In genomic region chr12:8675361-8675760, GRCm38 (mm10) we compare ENCODE assay signal across 8 mouse cellular contexts. TPM values are rescaled to one million over a fixed set of nuclear protein-coding genes. Genes with fewer than 3 reads are reported as not detected.
A peak's percentile ranks its signal among the peaks of the same experiment; 100 is the strongest.
DNase-seq lines count a peak whose midpoint lies in the region; ATAC-seq and TF ChIP-seq lines count a peak whose summit lies in the region.

No protein-coding gene starts in this region.

- no peak for TF ChIP-seq RAD21 in CH12.LX (IDR thresholded peaks at IDR 0.05; ENCODE audit: low read depth, low read length)

- TF ChIP-seq EP300 in CH12.LX (IDR thresholded peaks at IDR 0.05; ENCODE audit: low read length): no peak
- no peak for TF ChIP-seq EP300 in stomach, postnatal 0 days (optimal IDR thresholded peaks at IDR 0.05)

- H3K27me3 ChIP-seq in cerebellum, adult 2 months (ENCODE audit: control insufficient read depth, insufficient read depth, low read length): no peaks in the 10 kb centered on the region
- no peaks in the 10 kb centered on the region for H3K27me3 ChIP-seq in CH12.LX (replicated peaks)
- H3K27me3 ChIP-seq in forebrain, embryonic 12.5 days: no peaks in the 10 kb centered on the region
- H3K27me3 ChIP-seq in liver, embryonic 12.5 days (replicated peaks): no peaks in the 10 kb centered on the region
- no peaks in the 10 kb centered on the region for H3K27me3 ChIP-seq in stomach, postnatal 0 days (ENCODE audit: control insufficient read depth, insufficient read depth, low read length)

- H3K79me2 ChIP-seq in CH12.LX (replicated peaks; ENCODE audit: control insufficient read depth, extremely low read depth, insufficient read depth, poor library complexity, severe bottlenecking): peaks cover 53% of the 10 kb centered on the region

- DNase-seq in cerebellum, adult 2 months: peak in 1 of 2 experiments; percentile 11
- no peak for DNase-seq in cerebellum, adult 9-11 months
- DNase-seq in CH12.LX (ENCODE audit: extremely low read depth): peak; percentile 19
- no peak for DNase-seq in stomach, postnatal 0 days (ENCODE audit: low spot score)
- no peak for DNase-seq in adipocyte (ENCODE audit: low spot score)
- DNase-seq in urinary bladder, postnatal 14 days (ENCODE audit: low spot score): no peak

- H3K9me3 ChIP-seq in CH12.LX (replicated peaks; ENCODE audit: low read length): no peaks in the 10 kb centered on the region
- peaks cover 10% of the 10 kb centered on the region; the same call in 1 of the 2 replicates for H3K9me3 ChIP-seq in forebrain, embryonic 12.5 days
- H3K9me3 ChIP-seq in liver, embryonic 12.5 days (replicated peaks): no peaks in the 10 kb centered on the region
- H3K9me3 ChIP-seq in stomach, postnatal 0 days (ENCODE audit: control insufficient read depth, low read length): no peaks in the 10 kb centered on the region

- TF ChIP-seq POLR2A in cerebellum, adult 2 months (IDR thresholded peaks at IDR 0.05; ENCODE audit: borderline replicate concordance, insufficient read depth, low read length): no peak
- no peak for TF ChIP-seq POLR2A in CH12.LX (IDR thresholded peaks at IDR 0.05; ENCODE audit: low read depth, low read length)

- H3K36me3 ChIP-seq in CH12.LX (replicated peaks in 1 of 2; ENCODE audit: control insufficient read depth in 1 of 2, insufficient read depth in 1 of 2, low read length in 1 of 2): peaks cover 0 to 11% of the 10 kb centered on the region in 2 experiments
- no peaks in the 10 kb centered on the region for H3K36me3 ChIP-seq in forebrain, embryonic 12.5 days (replicated peaks)
- H3K36me3 ChIP-seq in liver, embryonic 12.5 days: peaks cover 2% of the 10 kb centered on the region
- H3K36me3 ChIP-seq in stomach, postnatal 0 days (ENCODE audit: control insufficient read depth, insufficient read depth, low read length): no peaks in the 10 kb centered on the region

- H3K9ac ChIP-seq in CH12.LX (ENCODE audit: insufficient read depth, low read depth): peak overlapping the region; percentile 89
- H3K9ac ChIP-seq in forebrain, embryonic 12.5 days: peak overlapping the region; percentile 97
- H3K9ac ChIP-seq in liver, embryonic 12.5 days: peak overlapping the region; percentile 100
- H3K9ac ChIP-seq in stomach, postnatal 0 days (ENCODE audit: low read length): peak overlapping the region; percentile 100

- no peaks in the 10 kb centered on the region; the same call in 1 of the 2 replicates for H3K4me1 ChIP-seq in cerebellum, adult 2 months (ENCODE audit: control insufficient read depth, insufficient read depth, low read length)
- H3K4me1 ChIP-seq in CH12.LX (ENCODE audit: control insufficient read depth in 1 of 2, insufficient read depth in 2 of 2): peaks cover 0 to 39% of the 10 kb centered on the region in 2 experiments; a peak in 3 of 4 replicates
- peaks cover 22% of the 10 kb centered on the region for H3K4me1 ChIP-seq in forebrain, embryonic 12.5 days
- H3K4me1 ChIP-seq in liver, embryonic 12.5 days: peaks cover 35% of the 10 kb centered on the region
- no peaks in the 10 kb centered on the region for H3K4me1 ChIP-seq in stomach, postnatal 0 days (replicated peaks; ENCODE audit: control insufficient read depth, insufficient read depth)

- no peak for ATAC-seq in forebrain, embryonic 12.5 days (ENCODE audit: low FRiP score)
- ATAC-seq in liver, embryonic 12.5 days: no peak
- ATAC-seq in stomach, postnatal 0 days (ENCODE audit: low FRiP score, low TSS enrichment): no peak

- H3K27ac ChIP-seq in cerebellum, adult 2 months (ENCODE audit: insufficient read depth, low read length): no peak overlapping the region
- H3K27ac ChIP-seq in CH12.LX (ENCODE audit: insufficient read depth, low read depth): no peak overlapping the region
- H3K27ac ChIP-seq in forebrain, embryonic 12.5 days: peak overlapping the region; percentile 99; the same call in 1 of the 2 replicates
- peak overlapping the region; percentile 94 for H3K27ac ChIP-seq in liver, embryonic 12.5 days
- H3K27ac ChIP-seq in stomach, postnatal 0 days (replicated peaks): peak overlapping the region; percentile 99; the same call in 1 of the 2 replicates

- H3K4me3 ChIP-seq in cerebellum, adult 2 months (replicated peaks; ENCODE audit: insufficient read depth, low read depth, low read length): peak overlapping the region; percentile 20
- H3K4me3 ChIP-seq in CH12.LX (replicated peaks in 1 of 3; ENCODE audit: low read depth in 2 of 3, low read length in 2 of 3, poor library complexity in 1 of 3): peak overlapping the region; percentile 83 to 95 (median 85)
- H3K4me3 ChIP-seq in forebrain, embryonic 12.5 days (replicated peaks): peak overlapping the region; percentile 94
- H3K4me3 ChIP-seq in liver, embryonic 12.5 days: peak overlapping the region; percentile 98
- peak overlapping the region; percentile 92 for H3K4me3 ChIP-seq in stomach, postnatal 0 days (ENCODE audit: low read depth, low read length)

- peak overlapping the region; percentile 78 for H3K4me2 ChIP-seq in CH12.LX (ENCODE audit: insufficient read depth, low read depth, poor library complexity, severe bottlenecking)
- H3K4me2 ChIP-seq in forebrain, embryonic 12.5 days: peak overlapping the region; percentile 71
- peak overlapping the region; percentile 87 for H3K4me2 ChIP-seq in liver, embryonic 12.5 days
- peak overlapping the region; percentile 58 for H3K4me2 ChIP-seq in stomach, postnatal 0 days (replicated peaks; ENCODE audit: low read depth)

- 2% methylated on average over 7 of the region's 7 CpGs for WGBS in cerebellum, adult 2 months
- WGBS in forebrain, embryonic 12.5 days: under 1% methylated on average over 7 of the region's 7 CpGs
- WGBS in liver, embryonic 12.5 days (ENCODE audit: insufficient replicate concordance): under 1% methylated on average over 7 of the region's 7 CpGs
- WGBS in stomach, postnatal 0 days: under 1% methylated on average over 7 of the region's 7 CpGs

- dilution Hi-C loops in CH12.LX (cut with MboI; ENCODE audit: extremely low pct_ligation_motif_present, extremely low pct_unique_long_range_greater_than_20kb, low sequenced_read_pairs): no loop called here

- TF ChIP-seq CTCF in cerebellum, adult 2 months (IDR thresholded peaks at IDR 0.05; ENCODE audit: borderline replicate concordance, insufficient read depth, low read depth, low read length): no peak
- no peak for TF ChIP-seq CTCF in CH12.LX (conservative IDR thresholded peaks at IDR 0.05 in 1 of 2, IDR thresholded peaks at IDR 0.05 in 1 of 2; ENCODE audit: low read depth in 2 of 2, low read length in 2 of 2)
- no peak for TF ChIP-seq CTCF in stomach, postnatal 0 days (IDR thresholded peaks at IDR 0.05; ENCODE audit: low read depth)

- in situ Hi-C loops in CH12.LX (cut with MboI; ENCODE audit: low pct_ligation_motif_present, low pct_unique_long_range_greater_than_20kb, low sequenced_read_pairs): no loop called here

TF ChIP-seq in CH12.LX, 34 proteins besides CTCF, POLR2A, EP300 and RAD21:
- TF ChIP-seq ETS1 (conservative IDR thresholded peaks at IDR 0.05; ENCODE audit: low read depth, low read length) (no peak), IRF4 (IDR thresholded peaks at IDR 0.05; ENCODE audit: low read depth, low read length) (no peak), NELFE (IDR thresholded peaks at IDR 0.05; ENCODE audit: low read depth, low read length) (no peak), E2F4 (IDR thresholded peaks at IDR 0.05; ENCODE audit: insufficient replicate concordance, low read depth, low read length) (no peak), NRF1 (IDR thresholded peaks at IDR 0.05; ENCODE audit: low read depth, low read length) (no peak), PAX5 (IDR thresholded peaks at IDR 0.05; ENCODE audit: low read length) (no peak), MYC (IDR thresholded peaks at IDR 0.05; ENCODE audit: low read depth, low read length) (0 out of 2 replicates have a peak, but pooled peaks have one; percentile 28), MXI1 (IDR thresholded peaks at IDR 0.05; ENCODE audit: low read depth, low read length) (peak; percentile 57), JUN (IDR thresholded peaks at IDR 0.05; ENCODE audit: insufficient read depth, low read depth, low read length) (no peak), USF1 (IDR thresholded peaks at IDR 0.05; ENCODE audit: low read depth, low read length) (peak; percentile 19)

RNA-seq across cellular contexts. Expression of gene Pum2, which starts 1.4 kb away (rescaled TPM):
- 65.1 and 69.8 TPM in 2 replicates for polyA plus RNA-seq in cerebellum, adult 2 months (2012; rRNA removed)
- total RNA-seq in CH12.LX (2012; rRNA removed) (52.9 and 61.0 TPM in 2 replicates), CH12.LX (2014; rRNA removed) (90.2 and 97.5 TPM in 2 replicates)
- polyA plus RNA-seq in CH12.LX (2012; ENCODE audit: insufficient read length, low read depth): 62.7 and 75.4 TPM in 2 replicates
- polyA plus RNA-seq in forebrain, embryonic 12.5 days (2016; fragmentation: Nextera tagmentation; extraction: Ambion mirVana): 94.6 and 97.9 TPM in 2 replicates
- polyA plus RNA-seq in liver, embryonic 12.5 days (2016; fragmentation: Nextera tagmentation; extraction: Ambion mirVana): 26.5 and 26.7 TPM in 2 replicates
- 22.6 and 23.8 TPM in 2 replicates for polyA plus RNA-seq in stomach, postnatal 0 days (2015; fragmentation: Nextera tagmentation; extraction: Ambion mirVana)

Comparison
In these comparisons a context has a peak if more than half of its experiments do, and no peak if none do; other contexts are left out.
1. H3K27ac ChIP-seq: peak in forebrain, embryonic 12.5 days (single experiment), liver, embryonic 12.5 days (single experiment) and stomach, postnatal 0 days (single experiment); none in cerebellum, adult 2 months (single experiment) and CH12.LX (single experiment).
2. H3K4me3 ChIP-seq: peak in every context shown above with its lines; median percentile 98 in liver, embryonic 12.5 days; 94 in forebrain, embryonic 12.5 days; 92 in stomach, postnatal 0 days; 85 in CH12.LX; 20 in cerebellum, adult 2 months.
3. Peak in every context shown above with its lines, with median percentiles within 50 percentile points of each other: H3K4me2 ChIP-seq and H3K9ac ChIP-seq.